Mouse (Mus musculus) spleen, adult 2 months (tissue): ENCODE results near the gene Mical2.

Experiments used
- CTCF ChIP-seq: fragments of 200-500 bp; IDR thresholded peaks from 2 replicates; pipeline ENCODE4 v1.5.1; 2011; ENCODE audit warnings: mild to moderate bottlenecking, inconsistent platforms; ENCODE audit not compliant: insufficient read depth, insufficient read length, insufficient replicate concordance; ENCODE audit errors: extremely low read depth
- POLR2A ChIP-seq: fragments of 200-500 bp; IDR thresholded peaks from 2 replicates; pipeline ENCODE4 v1.6.1; 2011; ENCODE audit warnings: low read depth, low read length, inconsistent platforms

DNA sequence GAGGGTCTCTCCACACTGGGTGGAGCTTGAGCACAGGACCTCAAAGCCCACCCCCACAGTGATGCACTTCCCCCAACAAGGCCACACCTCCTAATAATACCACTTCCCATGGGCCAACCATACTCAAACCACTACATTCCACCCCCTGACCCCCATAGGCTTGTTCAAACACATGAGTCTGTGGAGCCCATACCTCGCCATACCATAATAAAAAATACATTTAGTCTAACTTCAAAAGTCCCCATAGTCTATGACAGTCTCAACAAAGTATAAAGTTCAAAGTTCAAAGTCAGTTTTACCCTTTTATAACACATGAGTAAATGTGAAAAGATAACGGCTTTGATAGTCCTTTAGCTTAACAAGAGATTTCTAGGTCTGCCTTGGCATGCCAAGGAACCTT is 145.7 kb downstream of the Mical2 start:
- TF ChIP-seq CTCF (no peak), POLR2A (no peak)
